Mouse (Mus musculus) erythroblast, embryonic 14.5 days (primary cell): ENCODE results near the gene Sh2d4b. TPM values are rescaled to one million over a fixed set of nuclear protein-coding genes. Genes with fewer than 3 reads are reported as not detected.

Experiments used
- H3K27me3 ChIP-seq: 2 replicates; pipeline ENCODE4 v1.6.1; 2012; ENCODE audit warnings: inconsistent platforms; ENCODE audit not compliant: control insufficient read depth
- H3K36me3 ChIP-seq: 2 replicates; pipeline ENCODE4 v1.6.1; 2012; ENCODE audit warnings: mild to moderate bottlenecking, inconsistent platforms; ENCODE audit not compliant: control insufficient read depth
- H3K4me1 ChIP-seq: 2 replicates; pipeline ENCODE4 v1.6.1; 2012; ENCODE audit warnings: inconsistent platforms; ENCODE audit not compliant: control insufficient read depth
- H3K4me3 ChIP-seq: replicated peaks from 2 replicates; pipeline ENCODE3; 2012; ENCODE audit warnings: moderate library complexity, mild to moderate bottlenecking, inconsistent platforms
- H3K9me3 ChIP-seq: 2 replicates; pipeline ENCODE4 v1.6.1; 2012; ENCODE audit warnings: low read length, inconsistent platforms, mixed read lengths; ENCODE audit not compliant: control insufficient read depth
- GATA1 ChIP-seq: IDR thresholded peaks from 2 replicates; pipeline ENCODE4 v1.6.1; 2012; ENCODE audit warnings: low read length, inconsistent platforms, mixed read lengths
- TAL1 ChIP-seq: IDR thresholded peaks from 3 replicates; pipeline ENCODE4 v1.6.1; 2012; ENCODE audit warnings: low read length, inconsistent platforms, mixed read lengths
- polyA plus RNA-seq: library from polyadenylated mRNA; stranded (reverse); fragments of >175 nt; gene quantifications from 2 replicates; pipeline ENCODE4 v1.2.3, GENCODE M21; 2012

The Sh2d4b gene
- polyA plus RNA-seq, 1 experiment, result 0.09 TPM

- Histone ChIP-seq H3K36me3 (no peaks in the 10 kb centered on the region), H3K9me3 (no peaks in the 10 kb centered on the region), H3K4me3 (no peak overlapping the region), H3K4me1 (peaks cover 5% of the 10 kb centered on the region; the same call in 1 of the 2 replicates), H3K27me3 (no peaks in the 10 kb centered on the region)
- TF ChIP-seq TAL1 (no peak), GATA1 (no peak)
Observed at GRCm38 (mm10) chr14:40874565-40874964, 18.5 kb downstream of the Sh2d4b start.

GRCm38 (mm10) chr14:40873961-40874360 is 19.1 kb downstream of the Sh2d4b start:
- H3K36me3 ChIP-seq, result no peaks in the 10 kb centered on the region
- no peak overlapping the region for H3K4me3 ChIP-seq
- no peaks in the 10 kb centered on the region for H3K9me3 ChIP-seq
- H3K4me1 ChIP-seq, result peaks cover 5% of the 10 kb centered on the region; the same call in 1 of the 2 replicates
- TF ChIP-seq TAL1, result no peak
- TF ChIP-seq GATA1, result no peak
- H3K27me3 ChIP-seq, result no peaks in the 10 kb centered on the region

GRCm38 (mm10) chr14:40870598-40870997 is 22.5 kb downstream of the Sh2d4b start:
- TF ChIP-seq GATA1 (no peak), TAL1 (no peak)
- H3K27me3 ChIP-seq, result no peaks in the 10 kb centered on the region
- H3K9me3 ChIP-seq, result no peaks in the 10 kb centered on the region
- H3K4me3 ChIP-seq, result no peak overlapping the region
- peaks cover 5% of the 10 kb centered on the region; the same call in 1 of the 2 replicates for H3K4me1 ChIP-seq
- no peaks in the 10 kb centered on the region for H3K36me3 ChIP-seq

- Histone ChIP-seq H3K4me1 (peaks cover 14% of the 10 kb centered on the region), H3K27me3 (no peaks in the 10 kb centered on the region), H3K4me3 (no peak overlapping the region), H3K9me3 (no peaks in the 10 kb centered on the region), H3K36me3 (no peaks in the 10 kb centered on the region)
- TF ChIP-seq TAL1, result no peak
- no peak for TF ChIP-seq GATA1
Observed at GRCm38 (mm10) chr14:40864811-40865514, 28.1 kb downstream of the Sh2d4b start.

GRCm38 (mm10) chr14:40863659-40864058 is 29.4 kb downstream of the Sh2d4b start:
- TF ChIP-seq GATA1 (no peak), TAL1 (no peak)
- Histone ChIP-seq H3K4me3 (no peak overlapping the region), H3K27me3 (no peaks in the 10 kb centered on the region), H3K4me1 (peaks cover 14% of the 10 kb centered on the region), H3K36me3 (no peaks in the 10 kb centered on the region), H3K9me3 (no peaks in the 10 kb centered on the region)

GRCm38 (mm10) chr14:40863022-40863421 is 30.0 kb downstream of the Sh2d4b start:
- Histone ChIP-seq H3K27me3 (no peaks in the 10 kb centered on the region), H3K36me3 (no peaks in the 10 kb centered on the region), H3K9me3 (no peaks in the 10 kb centered on the region), H3K4me1 (peaks cover 14% of the 10 kb centered on the region), H3K4me3 (no peak overlapping the region)
- TF ChIP-seq TAL1, result no peak
- TF ChIP-seq GATA1, result no peak

- H3K36me3 ChIP-seq, result no peaks in the 10 kb centered on the region
- H3K27me3 ChIP-seq, result no peaks in the 10 kb centered on the region
- H3K4me1 ChIP-seq, result no peaks in the 10 kb centered on the region
- TF ChIP-seq TAL1 (no peak), GATA1 (no peak)
- no peak overlapping the region for H3K4me3 ChIP-seq
- no peaks in the 10 kb centered on the region for H3K9me3 ChIP-seq
Observed at GRCm38 (mm10) chr14:40852978-40853377, 40.1 kb downstream of the Sh2d4b start.

- H3K9me3 ChIP-seq, result no peaks in the 10 kb centered on the region
- no peak for TF ChIP-seq TAL1
- TF ChIP-seq GATA1, result no peak
- H3K36me3 ChIP-seq, result no peaks in the 10 kb centered on the region
- H3K4me3 ChIP-seq, result no peak overlapping the region
- no peaks in the 10 kb centered on the region for H3K4me1 ChIP-seq
- no peaks in the 10 kb centered on the region for H3K27me3 ChIP-seq
Observed at GRCm38 (mm10) chr14:40837397-40837796, 55.7 kb downstream of the Sh2d4b start.

GRCm38 (mm10) chr14:40830505-40830904 is 62.6 kb downstream of the Sh2d4b start:
- no peak for TF ChIP-seq TAL1
- no peak for TF ChIP-seq GATA1
- Histone ChIP-seq H3K27me3 (no peaks in the 10 kb centered on the region), H3K36me3 (no peaks in the 10 kb centered on the region), H3K9me3 (no peaks in the 10 kb centered on the region), H3K4me1 (no peaks in the 10 kb centered on the region), H3K4me3 (no peak overlapping the region)

- TF ChIP-seq TAL1 (no peak), GATA1 (no peak)
- Histone ChIP-seq H3K4me1 (no peaks in the 10 kb centered on the region), H3K27me3 (no peaks in the 10 kb centered on the region), H3K36me3 (no peaks in the 10 kb centered on the region), H3K9me3 (no peaks in the 10 kb centered on the region), H3K4me3 (no peak overlapping the region)
Observed at GRCm38 (mm10) chr14:40830094-40830493, 63.0 kb downstream of the Sh2d4b start.
